Mouse (Mus musculus) kidney, adult 8-10 months (tissue): Measurements from ENCODE around the gene Atp1a2.

Experiments used
- DNase-seq, 2 experiments: peaks; one replicate each; pipeline ENCODE4 v3.0.0; 2022

Atp1a2 gene

DNA sequence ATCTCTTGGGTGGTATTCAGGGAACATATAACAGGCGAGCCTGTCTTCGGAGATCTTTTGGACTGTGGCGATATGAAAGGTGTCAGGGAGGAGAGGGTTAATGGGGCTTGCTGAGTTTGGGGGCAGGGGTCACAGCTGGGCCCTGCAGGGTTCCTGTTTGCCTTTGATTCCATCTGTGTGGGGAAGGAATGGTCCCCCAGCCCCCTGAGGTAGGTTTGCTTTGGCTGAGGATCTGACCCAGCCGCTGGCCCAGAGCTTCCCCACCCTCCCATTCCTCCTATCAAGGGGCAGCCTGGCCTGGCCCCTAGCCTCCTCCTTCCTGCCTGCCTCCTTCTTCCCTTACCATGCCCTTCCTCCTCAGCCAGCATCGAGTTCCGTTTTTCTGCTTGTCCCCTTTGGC, 5.0 kb upstream of the Atp1a2 start:
- no peak for DNase-seq

GRCm38 (mm10) chr1:172302311-172302710, 4.4 kb upstream of the Atp1a2 start:
- DNase-seq: no peak

DNA sequence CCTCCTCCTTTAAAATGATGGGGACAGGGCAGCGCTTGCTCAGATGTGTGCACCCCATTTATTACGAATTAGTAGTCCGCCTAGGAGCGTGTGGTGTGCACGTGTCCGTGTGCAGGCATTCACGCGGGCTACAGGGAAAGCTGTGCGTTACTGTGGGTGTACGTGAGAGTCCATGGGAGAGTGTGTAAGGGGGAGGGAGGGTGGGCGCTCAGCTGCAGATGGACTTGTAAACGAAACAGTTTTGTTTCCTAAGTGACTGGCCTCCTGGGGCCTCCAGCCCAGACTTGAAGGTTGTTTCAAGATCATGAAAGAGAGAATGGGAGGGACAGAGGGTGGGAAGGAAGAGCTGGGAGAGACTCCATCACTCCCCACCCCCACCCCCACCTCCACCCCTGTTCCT, 3.3 kb upstream of the Atp1a2 start:
- DNase-seq: no peak

DNA sequence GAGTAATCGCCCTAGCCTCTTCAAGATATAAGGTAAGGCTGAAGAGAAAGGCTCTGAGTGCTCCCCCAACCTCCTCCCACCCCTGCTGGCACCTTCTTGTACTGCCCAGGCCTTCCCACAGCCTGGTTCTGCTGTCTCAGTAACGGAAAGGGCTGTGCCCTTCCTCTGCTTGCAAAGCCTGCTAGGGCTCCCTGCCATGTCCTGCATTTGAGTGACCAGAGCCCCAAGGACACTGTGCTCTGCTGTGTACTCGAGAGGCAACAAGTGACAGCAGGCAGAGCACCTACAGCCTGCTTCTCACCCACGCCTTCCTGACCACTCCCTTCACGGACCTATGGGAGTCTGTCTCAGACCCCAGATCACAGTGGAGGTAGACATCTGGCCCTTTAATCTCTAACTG, 2.4 kb upstream of the Atp1a2 start:
- DNase-seq: no peak

- DNase-seq: no peak
Observed at GRCm38 (mm10) chr1:172299528-172299927, 1.7 kb upstream of the Atp1a2 start.

GRCm38 (mm10) chr1:172296816-172297510, 901 bp downstream of the Atp1a2 start:
- DNase-seq: no peak

- no peak for DNase-seq
Observed at GRCm38 (mm10) chr1:172295751-172296197, 2.1 kb downstream of the Atp1a2 start.

GRCm38 (mm10) chr1:172293449-172293848, 4.4 kb downstream of the Atp1a2 start:
- no peak for DNase-seq

GRCm38 (mm10) chr1:172292880-172293279, 5.0 kb downstream of the Atp1a2 start:
- no peak for DNase-seq

- no peak for DNase-seq
Observed at GRCm38 (mm10) chr1:172289617-172289946, 8.3 kb downstream of the Atp1a2 start.

- no peak for DNase-seq
Observed at GRCm38 (mm10) chr1:172288900-172289616, 8.8 kb downstream of the Atp1a2 start.

DNA sequence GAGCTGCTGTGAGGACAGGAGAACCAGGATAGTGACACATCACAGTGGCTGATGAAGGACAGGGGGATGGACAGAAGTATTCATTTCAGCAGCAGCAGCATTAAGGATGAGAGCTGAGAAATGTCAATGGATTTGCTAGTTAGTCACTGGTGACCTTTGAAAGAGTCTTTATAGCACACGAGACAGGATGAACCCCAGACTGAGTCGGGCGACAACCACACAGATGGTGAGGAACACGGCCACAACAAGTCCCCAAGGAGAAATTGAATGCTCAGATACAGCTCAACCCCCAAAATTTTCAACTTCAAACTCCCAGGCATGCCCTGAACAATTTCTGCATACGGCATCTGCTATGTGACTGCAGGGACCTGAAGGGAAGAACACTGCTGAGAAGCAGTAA, 11.1 kb downstream of the Atp1a2 start:
- no peak for DNase-seq

GRCm38 (mm10) chr1:172284221-172284620, 13.6 kb downstream of the Atp1a2 start:
- no peak for DNase-seq

DNA sequence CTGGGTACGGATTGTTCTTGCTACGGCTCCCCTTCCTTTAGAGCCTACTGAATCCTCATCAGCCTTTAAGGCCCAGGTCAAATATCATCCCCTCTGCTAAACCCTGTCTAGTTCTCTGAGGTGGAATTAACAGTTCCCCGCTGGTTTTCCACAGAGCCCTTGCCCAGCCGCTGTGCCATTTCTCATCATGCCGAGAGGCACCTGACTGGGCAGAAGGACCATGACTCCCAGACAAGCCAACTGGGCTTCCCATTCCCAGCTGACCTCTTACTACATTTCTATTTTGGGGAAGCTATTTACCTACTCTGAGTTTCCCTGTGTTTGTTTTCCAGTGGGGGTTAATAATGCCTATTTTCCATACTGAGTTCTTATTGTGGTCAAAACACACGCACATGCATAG, 14.8 kb downstream of the Atp1a2 start:
- no peak for DNase-seq

DNA sequence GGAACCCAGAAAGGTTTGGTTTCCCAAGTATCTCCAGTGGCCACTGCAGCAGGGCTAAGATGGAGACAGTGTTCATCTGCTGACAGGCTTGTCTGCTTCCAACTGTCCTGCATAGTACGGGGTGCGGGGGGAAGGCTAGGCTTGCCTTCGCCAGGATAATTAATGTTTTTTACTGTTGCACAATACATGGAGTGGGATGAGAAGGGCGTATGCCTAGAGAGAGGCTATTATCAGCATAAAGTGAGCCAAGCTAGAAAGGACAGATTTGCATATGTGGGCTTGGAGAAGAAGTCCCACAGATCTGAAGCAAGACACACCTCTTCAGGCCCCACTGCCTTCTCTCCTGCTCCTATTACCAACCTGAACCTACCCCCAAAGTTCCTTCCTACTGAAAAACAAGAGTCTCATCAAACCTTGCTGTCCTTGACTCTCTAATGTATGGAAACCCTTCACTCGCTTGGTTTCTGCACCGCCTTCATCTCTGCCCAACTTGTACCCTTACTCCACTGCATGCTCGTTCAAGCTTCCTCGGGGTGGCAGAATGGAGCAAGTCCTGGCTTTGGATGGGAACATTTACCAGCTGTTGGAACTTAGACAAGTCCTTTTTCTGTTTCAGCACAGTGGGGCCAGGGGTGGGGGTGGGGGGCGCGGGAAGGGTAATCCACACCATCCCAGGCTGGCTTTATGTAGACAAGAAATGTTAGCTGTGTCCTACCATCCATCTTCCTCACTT, 16.2 kb downstream of the Atp1a2 start:
- DNase-seq: no peak

DNA sequence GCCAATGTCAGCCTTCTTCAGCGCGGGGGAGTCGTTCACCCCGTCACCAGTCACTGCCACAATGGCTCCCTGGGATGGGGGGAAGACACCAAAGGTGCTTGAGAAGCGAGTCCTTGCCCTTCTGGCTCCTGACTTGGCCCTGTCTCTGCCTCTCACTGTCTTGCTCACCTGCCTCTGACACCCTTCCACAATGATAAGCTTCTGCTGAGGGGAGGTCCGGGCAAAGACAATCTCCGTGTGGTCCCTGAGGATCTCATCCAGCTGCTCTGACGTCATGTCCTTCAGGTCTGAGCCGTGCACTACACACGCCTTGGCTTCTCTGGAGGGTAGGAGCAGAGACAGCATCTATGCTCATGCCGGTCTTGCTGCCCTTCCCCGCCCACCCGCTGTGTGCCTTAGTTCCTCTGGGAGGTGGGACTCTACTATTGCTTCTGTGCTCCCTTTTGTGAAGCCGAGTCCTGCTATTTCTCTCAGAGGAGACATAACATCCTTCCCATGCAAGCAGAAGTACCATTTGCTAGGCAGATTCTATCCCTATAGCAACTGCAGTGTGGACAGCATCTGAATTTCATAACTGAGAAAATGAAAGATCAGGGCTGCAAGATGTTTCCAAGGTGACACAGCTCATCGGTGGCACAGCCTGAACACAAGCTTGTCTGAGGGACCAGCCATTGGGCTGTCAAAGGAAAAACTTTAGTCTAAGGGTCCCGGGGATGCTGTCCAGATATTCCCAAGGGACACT, 17.9 kb downstream of the Atp1a2 start:
- no peak for DNase-seq

- DNase-seq: no peak
Observed at GRCm38 (mm10) chr1:172278328-172278727, 19.5 kb downstream of the Atp1a2 start.

GRCm38 (mm10) chr1:172277172-172277571, 20.7 kb downstream of the Atp1a2 start:
- DNase-seq: no peak

GRCm38 (mm10) chr1:172274547-172274946, 23.3 kb downstream of the Atp1a2 start:
- DNase-seq: no peak

DNA sequence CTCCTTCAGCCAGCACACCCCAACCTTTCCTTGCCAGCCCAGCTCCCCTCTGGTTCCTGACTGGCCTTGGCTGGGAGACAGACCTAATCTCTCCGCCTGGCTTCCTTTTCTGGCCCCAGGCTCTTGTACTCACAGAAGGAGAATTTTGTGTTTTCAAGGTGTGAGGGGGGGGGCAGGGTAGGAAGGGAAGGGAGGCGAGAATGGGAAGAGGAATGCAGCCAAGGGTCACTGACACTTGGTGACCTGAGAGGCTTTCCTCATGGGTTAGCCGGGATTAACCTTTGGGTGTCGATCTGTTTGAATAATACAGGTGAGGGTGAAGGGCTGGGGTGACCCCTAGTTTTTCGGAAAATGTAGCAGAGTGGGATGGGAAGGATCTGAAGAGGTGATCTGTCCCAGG, 23.7 kb downstream of the Atp1a2 start:
- peak; percentile 28 to 38 for DNase-seq

- no peak for DNase-seq
Observed at GRCm38 (mm10) chr1:172273386-172273785, 24.5 kb downstream of the Atp1a2 start.

DNA sequence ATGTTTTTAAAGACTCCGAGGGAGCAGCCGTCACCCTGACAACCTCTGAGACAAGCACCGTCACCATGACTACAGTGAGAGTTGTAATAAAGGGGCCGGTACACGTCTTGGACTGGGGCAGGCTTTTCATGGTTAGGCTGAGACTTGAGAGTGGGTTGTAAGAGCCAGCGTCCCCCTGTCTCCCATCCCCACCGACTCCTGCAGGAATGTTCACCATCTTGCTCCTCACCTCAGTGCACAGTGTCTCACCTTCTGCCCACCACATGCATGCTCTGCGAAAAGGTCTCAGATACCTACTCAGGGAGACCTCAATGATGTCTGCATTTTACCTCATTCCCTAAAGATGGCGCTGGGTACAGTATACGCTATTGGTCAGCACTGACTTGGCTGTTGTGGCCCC, 26.1 kb downstream of the Atp1a2 start:
- no peak for DNase-seq

- no peak for DNase-seq
Observed at GRCm38 (mm10) chr1:172271208-172271607, 26.7 kb downstream of the Atp1a2 start.
